Mouse (Mus musculus) frontal cortex, postnatal 10 days (tissue): ENCODE measurements around the gene Adgb.
"Not testable (repeated sequence)": the region's sequence is repeated elsewhere in the genome, so short reads cannot be mapped to it uniquely, and the experiment has no call there.

Source experiments
- DNase-seq, 2 experiments: peaks; one replicate each; pipeline ENCODE4 v3.0.0; 2022; ENCODE audit warnings: low spot score in 2 of 2, mixed read lengths in 1 of 2

Gene Adgb

DNA sequence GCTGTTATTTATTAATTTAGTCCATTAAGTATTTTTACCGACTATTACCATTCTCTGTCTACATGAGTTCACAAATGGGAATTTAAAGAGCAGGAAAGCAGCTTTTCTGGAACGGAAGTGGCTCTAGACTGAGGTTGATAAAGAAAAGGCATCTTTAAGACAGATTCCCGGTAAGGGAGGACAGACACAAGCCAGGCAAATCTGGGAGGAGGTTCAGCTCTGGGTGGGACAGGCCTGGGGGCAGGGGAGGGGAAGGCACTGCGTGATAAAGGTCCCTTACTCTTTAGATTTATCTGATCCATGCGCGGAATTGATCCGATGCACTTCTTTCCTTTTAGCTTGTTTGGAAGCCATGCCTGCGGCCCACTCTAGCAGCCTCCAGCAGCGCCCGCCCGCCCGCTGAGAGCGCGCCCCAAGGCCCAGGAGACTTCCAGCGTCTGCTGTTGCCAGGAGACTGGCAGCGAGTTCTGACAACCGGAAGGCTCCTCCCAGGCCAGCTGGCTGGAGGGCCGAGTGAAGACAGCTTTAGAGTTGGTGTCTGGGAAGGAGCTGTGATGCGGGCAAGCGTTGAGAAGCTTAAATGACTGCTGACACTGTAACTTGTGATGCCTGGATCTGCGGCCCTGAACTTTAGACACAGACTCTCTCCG, at the start of gene Adgb:
TSS of gene Adgb (minus strand) at position 366 of the 650 bp plus-strand sequence.
- DNase-seq: peak; percentile 51 to 64

DNA sequence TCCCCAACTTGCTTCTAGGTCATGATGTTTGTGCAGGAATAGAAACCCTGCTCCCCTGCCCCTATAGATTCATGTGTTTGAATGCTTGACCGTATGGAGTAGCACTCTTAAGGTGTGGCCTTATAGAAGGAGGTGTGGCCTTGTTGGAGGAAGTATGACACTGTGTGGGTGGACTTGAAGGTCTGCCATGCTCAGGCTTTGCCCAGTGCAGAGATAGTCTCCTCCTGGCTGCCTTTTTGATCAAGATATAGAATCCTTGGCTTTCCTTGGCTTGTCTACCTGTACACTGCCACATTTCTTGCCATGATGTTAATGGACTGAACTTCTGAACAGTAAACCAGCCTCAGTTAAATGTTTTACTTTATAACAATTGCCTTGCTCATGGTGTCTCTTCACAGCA, 8.0 kb upstream of the Adgb start:
- DNase-seq: no peak

DNA sequence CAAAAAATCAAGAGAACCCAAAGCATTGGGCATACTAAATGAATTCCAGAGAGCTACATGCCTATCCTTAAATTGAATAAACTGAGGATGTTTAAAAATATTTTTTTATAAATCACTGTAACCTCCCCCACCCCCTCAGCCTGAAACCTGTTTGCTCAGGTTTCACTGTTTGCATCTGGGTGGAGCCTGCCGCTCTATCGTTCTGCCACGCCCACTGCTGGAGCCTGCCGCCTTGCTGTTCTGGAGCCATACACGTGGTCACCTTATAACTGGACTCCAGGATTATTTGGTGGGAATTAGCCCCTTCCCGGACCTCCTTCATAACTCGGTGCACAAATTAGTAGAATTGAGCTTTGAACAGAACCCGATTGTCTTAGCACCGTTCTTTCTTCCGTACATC, 5.3 kb upstream of the Adgb start:
- not testable (repeated sequence) for DNase-seq

DNA sequence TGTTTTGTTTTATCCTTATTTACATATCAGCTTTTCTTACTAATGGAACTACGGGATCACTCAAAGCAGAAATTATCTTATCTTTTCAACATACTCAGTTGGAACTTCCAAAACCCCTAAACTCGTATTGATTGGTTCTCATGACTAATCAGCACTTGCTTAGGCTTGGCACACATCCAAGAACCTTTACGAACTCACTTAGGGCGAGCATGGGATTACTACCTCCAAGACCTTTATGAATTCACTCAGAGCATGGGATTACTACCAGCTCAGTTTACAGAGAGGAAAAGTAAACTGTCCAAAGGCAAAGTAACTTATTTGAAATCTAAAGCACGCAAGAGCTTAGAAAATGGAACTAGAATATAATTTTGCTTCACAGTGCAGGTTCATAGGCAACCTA, 4.8 kb upstream of the Adgb start:
- no peak for DNase-seq

DNA sequence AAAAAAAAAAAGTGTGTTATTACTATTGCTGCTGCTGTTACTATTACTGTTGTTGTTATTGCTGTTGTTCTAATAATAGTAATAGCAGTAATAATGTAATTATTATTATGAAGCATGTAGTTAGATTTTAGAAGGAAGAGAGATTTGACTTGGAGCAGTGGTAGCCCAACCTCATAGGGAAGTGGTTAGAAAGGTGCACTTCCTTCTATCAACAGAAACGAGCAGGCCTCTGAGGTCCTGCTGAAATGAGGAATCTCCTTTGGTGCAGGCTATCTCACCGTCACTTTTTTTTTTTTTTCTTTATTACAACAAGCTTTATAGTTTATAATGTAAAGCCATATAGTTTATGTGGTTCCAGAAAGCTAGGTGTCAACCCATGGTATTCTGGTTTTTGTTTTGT, 4.4 kb upstream of the Adgb start:
- DNase-seq: no peak

DNA sequence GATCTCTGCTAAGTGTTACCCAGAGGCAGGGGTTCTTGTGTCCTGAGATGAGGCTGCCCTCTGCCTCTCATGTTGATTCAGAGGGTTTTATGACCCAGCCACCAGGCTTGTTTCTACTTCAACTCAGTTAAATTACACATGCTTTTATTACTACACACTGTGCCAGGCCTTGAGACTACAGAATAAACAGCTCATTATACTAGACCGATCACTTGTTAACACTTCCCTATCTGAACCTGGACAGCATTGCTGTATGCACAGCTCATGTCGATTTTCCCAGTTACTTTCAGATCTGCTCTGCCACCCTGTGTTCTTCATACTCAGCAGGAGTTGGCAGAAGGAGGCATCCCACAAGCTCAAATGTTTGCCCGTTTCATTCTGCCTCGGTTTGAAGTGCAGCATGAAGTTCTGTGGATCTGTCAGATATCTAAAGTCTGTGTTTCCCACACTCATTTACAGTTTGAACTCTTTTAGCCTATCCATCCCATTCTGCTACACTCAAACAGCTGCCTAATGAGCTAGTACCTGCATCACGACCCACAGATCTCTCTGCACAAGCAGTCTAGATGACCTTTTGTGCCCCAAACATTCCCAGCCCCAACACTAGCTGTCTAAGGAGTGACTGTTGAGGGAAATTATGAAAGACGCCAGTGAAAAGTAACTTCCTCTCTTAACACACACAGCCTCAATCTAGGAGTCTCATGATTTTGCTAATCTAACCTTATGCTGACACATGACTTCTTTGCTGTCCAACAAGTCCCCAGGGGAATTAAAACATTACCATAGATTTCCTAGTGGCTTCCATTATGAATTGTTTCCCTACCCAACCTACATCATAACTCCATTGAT, 3.2 kb downstream of the Adgb start:
- DNase-seq: no peak

DNA sequence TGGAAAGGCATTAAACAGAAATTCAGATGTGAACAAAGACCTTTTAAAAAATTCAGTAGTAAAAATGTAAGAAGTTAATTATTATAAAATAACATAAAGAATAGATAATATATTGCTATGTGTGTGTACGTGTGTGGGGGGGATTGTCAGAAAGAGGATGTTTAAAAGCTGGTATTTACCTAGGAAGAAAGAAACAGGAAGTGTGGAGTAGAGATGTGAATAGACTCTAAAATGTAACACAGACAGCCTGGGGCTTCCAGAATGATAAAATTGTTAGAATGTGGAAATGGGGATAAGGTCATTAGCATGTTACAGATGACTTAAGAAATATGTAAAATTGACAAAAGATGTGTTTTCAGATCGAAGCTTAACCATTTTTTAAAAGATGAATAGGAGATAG, 12.0 kb downstream of the Adgb start:
- no peak for DNase-seq

DNA sequence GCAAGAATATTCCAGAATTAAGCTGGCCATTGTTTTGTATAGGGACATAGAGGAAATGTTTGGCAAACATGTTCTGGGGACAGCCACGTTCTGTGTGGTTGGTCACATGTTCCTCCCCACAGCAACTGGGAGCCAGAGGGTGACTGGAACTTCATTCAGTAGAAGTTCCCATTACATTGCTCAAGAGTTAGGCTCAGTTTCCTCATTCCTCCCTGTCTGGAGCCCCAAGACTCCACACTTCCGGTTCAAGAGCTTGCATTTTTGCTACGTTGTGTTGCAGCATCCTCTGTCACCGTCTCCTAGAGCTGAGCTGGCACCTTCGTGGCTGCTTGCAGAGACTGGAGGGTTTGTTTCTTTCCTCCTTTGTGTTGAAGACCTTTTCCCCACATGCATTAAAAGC, 15.1 kb downstream of the Adgb start:
- no peak for DNase-seq

DNA sequence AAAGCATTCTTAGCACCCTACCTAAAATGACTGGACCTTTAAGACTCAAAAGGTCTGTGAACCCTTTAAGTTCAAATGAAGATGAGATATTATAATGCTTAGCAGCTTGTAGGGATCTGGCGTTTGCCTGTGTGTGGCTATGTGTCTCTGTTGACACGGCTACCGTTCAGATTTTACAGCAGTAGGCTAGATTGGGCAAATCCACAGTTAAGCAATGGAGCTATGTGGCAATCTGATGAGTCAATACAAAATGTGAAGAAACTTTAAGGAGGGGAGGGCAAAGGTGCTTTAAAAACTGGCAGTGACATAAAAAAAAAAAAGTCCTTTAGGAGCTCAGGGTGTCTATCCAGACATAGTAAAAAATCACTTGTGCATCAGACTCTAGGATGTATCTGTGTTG, 23.1 kb downstream of the Adgb start:
- DNase-seq: no peak

DNA sequence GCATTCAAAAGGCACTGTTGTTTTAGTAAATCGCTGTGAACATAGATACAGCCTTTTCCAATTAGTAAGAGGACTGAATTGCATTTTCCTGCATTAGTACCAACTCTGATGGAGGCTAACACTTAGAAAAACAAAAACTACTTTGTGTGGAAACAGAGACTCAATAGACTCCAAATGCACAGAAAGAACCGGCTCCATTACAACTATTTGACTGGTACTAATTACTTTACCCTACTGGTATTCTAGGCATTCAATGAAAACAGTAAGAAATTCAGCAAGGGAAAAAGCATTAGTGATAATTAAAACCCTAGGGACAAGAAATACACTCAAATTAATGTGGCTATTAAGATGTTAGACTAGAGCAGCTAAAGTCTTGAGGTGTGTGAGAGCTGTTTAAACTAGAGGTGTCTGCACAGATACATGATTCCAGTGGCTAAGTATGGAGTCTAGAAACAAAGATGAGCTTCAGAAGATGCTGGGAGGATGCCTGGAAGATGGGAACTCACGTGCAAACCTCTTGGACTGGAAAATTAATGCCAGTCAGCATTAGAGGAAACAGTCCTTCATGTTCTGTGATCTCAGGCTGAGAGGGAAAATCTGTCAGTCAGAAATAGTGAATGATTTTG, 27.2 kb downstream of the Adgb start:
- DNase-seq: no peak

DNA sequence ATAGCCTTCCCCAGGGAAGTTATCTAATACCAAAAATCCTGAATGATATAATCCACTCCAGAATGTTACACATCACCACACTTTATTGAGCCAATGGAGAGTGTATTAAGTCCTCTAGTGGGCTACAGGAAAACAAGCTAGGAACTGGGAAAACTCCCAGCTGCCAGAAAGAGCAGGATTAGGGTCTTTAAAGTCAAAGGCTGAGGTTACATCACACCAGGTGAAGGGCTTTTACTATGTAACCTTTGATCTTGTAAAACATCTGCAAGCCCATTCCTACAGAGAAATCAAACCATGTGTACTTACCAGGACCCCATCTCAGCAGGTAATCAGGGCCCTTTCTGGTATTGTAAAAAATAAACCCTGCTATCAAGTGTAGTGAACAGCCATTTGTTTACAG, 28.6 kb downstream of the Adgb start:
- no peak for DNase-seq

DNA sequence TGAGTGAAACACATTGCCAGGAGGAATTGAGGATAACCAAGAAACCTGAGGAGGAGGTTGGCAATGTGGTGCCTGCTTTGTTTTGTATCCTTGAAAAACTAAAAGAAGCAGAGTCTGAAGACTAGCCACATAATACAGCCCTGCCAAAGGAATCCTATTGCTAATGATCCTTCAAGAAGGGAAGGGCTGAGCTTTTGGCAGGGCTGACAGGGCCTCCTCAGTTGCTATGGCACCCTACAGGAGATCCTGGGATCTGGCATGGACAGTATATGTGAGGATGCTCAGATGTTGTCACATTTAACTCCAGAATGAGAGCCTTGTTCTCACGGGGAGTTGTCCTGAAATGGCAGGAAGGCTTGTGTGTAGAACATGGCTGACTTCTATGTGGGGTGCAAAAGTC, 37.1 kb downstream of the Adgb start:
- DNase-seq: no peak

DNA sequence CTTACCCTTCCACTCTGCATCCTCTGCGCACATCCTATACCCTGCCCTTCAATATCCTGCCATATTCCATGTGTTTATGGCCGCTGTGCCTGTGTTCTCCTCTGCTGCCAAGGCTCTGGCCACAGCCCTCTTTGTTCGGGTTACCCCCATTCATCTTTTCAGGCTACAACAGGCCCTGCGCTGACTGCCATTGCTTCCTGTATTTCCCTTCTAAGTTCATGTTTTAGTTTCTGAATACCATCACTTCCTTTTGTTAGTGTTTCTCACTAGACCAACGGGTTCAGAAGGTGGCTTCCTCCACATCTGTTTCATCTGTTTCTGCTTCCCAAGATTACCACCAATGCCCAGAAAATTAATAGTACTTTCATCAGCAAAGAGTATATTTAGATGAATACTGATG, 42.5 kb downstream of the Adgb start:
- DNase-seq: no peak

DNA sequence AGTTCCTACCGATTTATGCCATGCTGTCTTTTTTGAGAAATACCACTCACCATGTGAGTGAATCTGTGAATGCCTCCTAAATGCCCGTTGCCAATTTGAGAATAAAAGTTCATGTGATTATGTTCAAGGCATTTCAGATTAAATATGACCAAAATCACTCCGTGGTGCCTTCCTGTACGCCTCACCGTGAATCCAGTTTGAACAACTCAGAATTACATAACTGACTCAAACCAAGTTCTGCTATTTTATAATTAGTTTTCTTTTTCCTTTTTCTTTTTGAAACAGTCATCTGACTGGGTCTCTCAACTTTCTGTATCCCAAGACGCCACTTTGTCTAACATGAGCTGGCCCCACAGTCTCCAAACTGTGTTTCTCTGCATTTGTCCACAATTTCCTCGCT, 43.1 kb downstream of the Adgb start:
- DNase-seq: no peak

DNA sequence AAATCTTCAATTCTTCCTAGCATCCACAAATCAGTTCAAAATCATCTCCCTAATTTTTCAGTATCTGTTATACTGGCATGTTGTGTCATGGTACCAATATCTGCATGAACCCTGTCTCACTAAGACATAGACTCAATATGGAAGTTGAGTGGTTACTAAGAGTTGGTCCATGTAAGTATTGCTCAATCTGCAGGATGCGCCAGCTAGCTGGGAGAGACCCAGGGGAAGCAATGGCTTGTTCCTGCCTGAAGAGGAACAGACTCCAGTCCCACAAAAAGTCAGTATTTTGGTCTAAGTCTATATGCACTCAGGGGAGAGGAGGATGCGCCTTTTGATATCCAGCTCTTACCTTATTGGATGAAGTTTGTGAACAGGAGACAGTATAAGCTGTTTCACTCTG, 47.7 kb downstream of the Adgb start:
- no peak for DNase-seq

DNA sequence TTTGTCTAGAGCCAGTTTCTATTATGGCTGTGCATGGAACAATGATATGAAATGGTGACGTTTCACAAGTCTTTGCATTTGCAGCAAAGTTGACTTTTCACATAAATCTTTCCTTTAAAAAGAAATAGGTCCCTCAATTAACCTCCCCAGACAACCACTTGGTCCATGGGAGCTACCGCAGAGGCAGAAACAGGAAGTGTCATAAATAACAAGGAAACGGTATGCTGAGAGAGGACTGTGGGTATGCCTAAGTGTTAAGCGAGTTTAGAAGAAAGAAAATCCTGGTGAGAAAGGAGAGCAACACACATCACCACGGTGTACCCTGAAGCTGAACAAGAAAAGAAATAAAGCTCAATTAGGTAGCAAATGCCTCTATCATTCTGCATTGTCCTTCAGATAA, 61.1 kb downstream of the Adgb start:
- no peak for DNase-seq

DNA sequence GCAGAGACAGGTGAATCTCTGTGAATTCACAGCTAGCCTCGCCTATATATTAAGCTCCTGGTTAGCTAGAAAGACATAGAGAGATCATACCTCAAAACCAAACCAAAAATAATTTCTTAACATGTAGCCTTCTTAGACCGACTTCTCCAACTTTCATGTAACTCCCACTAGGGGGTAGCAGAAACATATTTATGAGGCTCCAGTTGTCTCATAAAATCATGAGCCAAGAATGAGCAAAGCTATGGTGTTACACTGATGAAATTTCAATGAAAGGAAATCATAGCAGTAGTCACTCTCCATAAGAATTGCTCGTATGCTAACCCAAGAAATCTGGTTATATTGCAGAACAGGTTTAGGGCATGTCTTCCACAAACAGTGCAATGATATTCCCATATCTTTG, 64.0 kb downstream of the Adgb start:
- peak in 1 of 2 experiments; percentile 4 for DNase-seq

DNA sequence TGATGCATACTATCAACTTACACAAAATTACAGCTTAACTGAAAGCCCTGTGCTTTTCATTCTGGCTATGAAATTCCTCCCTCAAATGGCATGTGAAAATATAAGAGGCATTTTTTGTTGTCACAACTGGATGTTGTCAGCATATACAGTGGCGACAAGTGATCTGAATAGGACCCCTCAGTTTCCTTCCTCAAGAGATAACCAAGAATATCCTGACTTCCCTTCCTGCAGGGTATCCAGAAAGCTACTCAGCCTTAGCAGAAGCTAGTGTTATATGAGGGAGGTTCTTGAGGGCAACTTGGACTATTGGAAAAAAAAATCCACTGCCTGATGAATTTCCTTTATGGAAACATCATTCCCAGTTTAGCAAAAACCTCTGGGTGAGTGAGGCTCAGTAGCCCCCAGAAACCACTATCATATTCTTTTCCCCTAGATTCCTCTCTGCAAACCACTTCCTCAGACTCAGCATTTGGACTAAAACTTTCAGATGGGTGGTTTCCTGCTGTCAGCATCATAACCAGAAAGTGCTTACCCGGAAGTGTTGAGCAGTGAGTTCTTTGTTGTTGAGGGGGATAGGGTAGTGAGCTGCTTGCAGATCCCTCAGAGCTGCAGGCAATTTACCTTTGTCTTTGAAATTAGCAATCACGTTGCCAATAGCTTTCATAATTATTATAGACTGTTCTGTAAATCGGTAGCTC, 76.2 kb downstream of the Adgb start:
- no peak for DNase-seq

DNA sequence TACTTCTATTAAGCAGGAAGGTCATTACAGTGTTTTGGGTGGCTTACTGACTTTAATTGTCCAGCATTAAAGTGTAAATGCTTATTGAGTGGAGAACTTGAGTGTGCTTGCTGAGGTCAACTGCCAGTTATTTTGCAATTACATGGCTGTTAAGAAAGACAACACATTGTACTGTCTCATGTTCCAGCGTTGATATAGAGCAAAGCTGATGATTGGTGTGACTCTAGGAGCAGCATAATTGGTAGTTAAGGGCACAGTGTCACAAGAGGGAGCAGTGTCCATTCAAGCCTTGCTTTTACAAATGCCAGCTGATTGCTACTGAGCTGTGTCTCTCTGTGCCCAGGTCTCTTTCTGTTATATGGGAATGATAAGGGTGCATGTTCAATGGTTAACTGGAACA, 97.5 kb downstream of the Adgb start:
- DNase-seq: no peak

DNA sequence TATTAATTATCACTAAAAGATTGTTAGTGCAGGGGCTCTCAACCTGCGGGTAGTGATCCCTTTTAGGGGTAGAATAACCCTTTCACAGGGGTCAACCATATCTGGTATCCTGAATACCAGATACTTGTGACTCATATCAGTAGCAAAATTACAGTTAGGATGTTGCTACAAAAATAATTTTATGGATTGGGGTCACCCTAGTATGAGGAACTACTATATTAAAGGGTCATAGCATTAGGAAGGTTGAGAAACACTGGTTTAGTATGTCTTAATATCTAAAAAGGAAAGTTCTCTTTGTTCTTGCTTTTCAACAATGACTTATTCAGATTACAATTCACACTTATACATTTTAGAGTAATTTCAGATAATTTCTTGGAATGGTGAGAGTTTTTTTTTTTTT, 108.1 kb downstream of the Adgb start:
- no peak for DNase-seq

DNA sequence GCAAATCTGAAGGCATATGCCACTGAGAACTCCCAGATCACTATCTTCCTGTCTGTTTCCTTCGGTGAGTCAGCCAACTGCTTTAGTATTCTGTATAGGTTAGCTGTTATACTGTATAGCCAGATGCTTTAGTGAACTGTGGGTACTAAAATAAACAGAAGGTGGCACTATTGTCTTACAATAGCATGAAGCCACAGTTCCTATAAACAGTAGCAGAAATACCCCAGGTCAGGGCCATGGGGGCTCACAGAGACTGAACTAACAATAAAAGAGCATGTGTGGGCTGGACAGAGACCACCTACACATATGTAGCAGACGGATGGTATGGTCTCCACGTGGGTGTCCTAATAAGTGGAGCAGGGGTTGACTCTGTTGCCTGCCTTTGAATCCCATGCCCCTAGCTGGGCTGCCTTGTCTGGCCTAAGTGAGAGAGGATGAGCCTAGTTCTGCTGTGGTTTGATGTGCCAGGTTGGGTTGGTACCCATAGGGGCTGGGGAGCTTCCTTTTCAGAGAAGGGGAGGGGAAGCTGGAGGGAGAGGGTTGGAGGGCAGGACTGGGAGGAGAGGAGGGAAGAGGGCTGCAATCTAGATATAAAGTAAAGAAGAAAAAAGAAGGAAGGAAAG, 116.4 kb downstream of the Adgb start:
- peak in 1 of 2 experiments; percentile 7 for DNase-seq

DNA sequence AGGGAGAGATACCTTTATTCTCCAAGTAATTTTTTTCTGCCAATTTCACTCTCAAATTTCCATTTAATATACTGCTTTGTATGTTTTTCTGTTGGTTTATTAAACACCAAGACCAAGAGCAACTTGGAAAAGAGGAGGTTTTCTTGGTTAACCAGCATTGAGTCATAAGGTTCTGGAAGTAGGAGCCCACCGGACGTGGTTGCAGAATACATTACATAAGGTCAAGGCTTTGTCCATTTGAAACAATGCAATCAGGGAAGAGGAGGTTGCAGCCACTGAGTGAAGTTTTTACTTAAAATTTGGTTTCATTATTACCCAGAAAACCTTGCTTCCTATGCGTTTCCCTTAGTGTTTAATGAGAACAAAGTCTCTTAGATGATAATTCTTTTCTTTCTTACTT, 119.9 kb downstream of the Adgb start:
- DNase-seq: no peak
